ENCODE assay signal across 23 mouse cellular contexts in genomic region chr6:71471830-71472520, GRCm38 (mm10).
"Had no signal": no experiment of that assay in that cellular context is flagged by ENCODE, and none has a peak within 500 bp of the region (broad histone marks: within the 10 kb centered on the region; RNA-seq: fewer than 3 reads in every experiment).

No protein-coding gene starts in this region.

- H3K4me1 ChIP-seq: heart, embryonic 10.5 days; heart, embryonic 12.5 days; hindbrain, embryonic 10.5 days; hindbrain, embryonic 12.5 days; limb, embryonic 10.5 days; limb, embryonic 12.5 days had no signal

- DNase-seq: gastrocnemius, adult 2 months; gastrocnemius, postnatal 10 days; gastrocnemius, postnatal 25 days; heart, adult 18-20 months; heart, postnatal 10 days; heart, postnatal 4 days; kidney, adult 18-20 months; kidney, adult 8-10 months; kidney, postnatal 10 days; kidney, postnatal 25 days; kidney, postnatal 4 days; liver had no signal

- H3K4me3 ChIP-seq: gastrocnemius, adult 2 months; heart, embryonic 10.5 days; heart, embryonic 12.5 days; hindbrain, embryonic 10.5 days; hindbrain, embryonic 12.5 days; layer of hippocampus, adult 2 months; limb, embryonic 10.5 days; limb, embryonic 12.5 days had no signal

- H3K9ac ChIP-seq: heart, embryonic 12.5 days; hindbrain, embryonic 12.5 days; hindbrain, embryonic 14.5 days; limb, embryonic 12.5 days had no signal

- H3K36me3 ChIP-seq: heart, embryonic 10.5 days; heart, embryonic 12.5 days; hindbrain, embryonic 10.5 days; hindbrain, embryonic 12.5 days; limb, embryonic 10.5 days; limb, embryonic 12.5 days had no signal

- H3K27me3 ChIP-seq: heart, embryonic 12.5 days; hindbrain, embryonic 12.5 days; limb, embryonic 12.5 days had no signal

- H3K4me2 ChIP-seq: heart, embryonic 12.5 days; hindbrain, embryonic 12.5 days; hindbrain, embryonic 14.5 days; limb, embryonic 12.5 days; liver, embryonic 11.5 days had no signal

- H3K27ac ChIP-seq: gastrocnemius, adult 2 months; heart, embryonic 10.5 days; hindbrain, embryonic 10.5 days; hindbrain, embryonic 12.5 days; hindbrain, embryonic 14.5 days; layer of hippocampus, adult 2 months; limb, embryonic 10.5 days; limb, embryonic 12.5 days had no signal

- H3K9me3 ChIP-seq: heart, embryonic 10.5 days; heart, embryonic 12.5 days; hindbrain, embryonic 10.5 days; hindbrain, embryonic 12.5 days; limb, embryonic 10.5 days; limb, embryonic 12.5 days had no signal

- ATAC-seq: hindbrain, embryonic 16.5 days; inflammation-experienced regulatory T-cells, adult 6 months had no signal
